Mouse (Mus musculus): Measurements from ENCODE around the gene Frmpd2. TPM values are rescaled to one million over a fixed set of nuclear protein-coding genes. Genes with fewer than 3 reads are reported as not detected.
A peak's percentile ranks its signal among the peaks of the same experiment; 100 is the strongest.
"Not testable (repeated sequence)": the region's sequence is repeated elsewhere in the genome, so short reads cannot be mapped to it uniquely, and the experiment has no call there.

The Frmpd2 gene
- not detected for polyA plus RNA-seq (2017; shearing (Covaris generic))

DNA sequence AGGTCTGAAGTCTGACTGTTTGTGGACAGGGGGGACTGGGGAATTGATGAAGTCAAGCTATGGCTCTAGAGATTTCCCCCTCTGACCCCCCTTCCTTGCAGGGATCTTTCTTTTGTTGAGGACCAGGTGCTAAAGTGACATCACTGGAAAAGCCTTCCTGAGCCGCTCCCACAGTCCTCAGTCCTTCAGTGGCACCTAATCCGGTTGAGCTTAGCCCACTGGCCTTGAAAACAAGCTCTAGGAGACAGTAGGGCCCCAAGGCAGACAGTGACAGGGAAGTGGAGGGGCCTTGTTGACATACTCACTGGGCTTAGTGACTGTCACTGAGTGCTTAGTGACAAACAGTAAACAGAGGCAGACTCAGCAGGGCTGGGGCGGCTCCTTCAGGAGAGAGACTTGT is at the start of gene Frmpd2:
TSS of gene Frmpd2 (plus strand) at position 366 of the 400 bp plus-strand sequence.
- no peak for ATAC-seq

DNA sequence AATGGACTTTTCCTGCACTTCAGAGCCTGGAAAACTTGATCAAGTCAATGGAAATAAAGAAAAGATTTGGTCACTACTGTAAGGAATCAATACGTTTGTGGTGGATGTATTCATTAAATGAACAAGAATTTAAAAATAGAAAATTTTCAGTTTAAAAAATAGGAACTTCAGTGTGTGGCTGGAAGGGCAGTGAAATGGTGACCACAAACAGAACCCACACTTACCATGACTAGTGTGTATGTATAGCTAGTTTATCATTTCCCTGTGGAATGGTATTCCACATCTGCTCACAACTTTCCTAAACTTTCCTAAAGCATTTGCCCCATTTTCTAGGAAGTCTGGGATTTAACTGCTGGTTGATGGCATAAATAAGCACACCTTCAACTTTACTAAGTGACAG is 48.5 kb upstream of the Frmpd2 start:
- no peak for ATAC-seq

DNA sequence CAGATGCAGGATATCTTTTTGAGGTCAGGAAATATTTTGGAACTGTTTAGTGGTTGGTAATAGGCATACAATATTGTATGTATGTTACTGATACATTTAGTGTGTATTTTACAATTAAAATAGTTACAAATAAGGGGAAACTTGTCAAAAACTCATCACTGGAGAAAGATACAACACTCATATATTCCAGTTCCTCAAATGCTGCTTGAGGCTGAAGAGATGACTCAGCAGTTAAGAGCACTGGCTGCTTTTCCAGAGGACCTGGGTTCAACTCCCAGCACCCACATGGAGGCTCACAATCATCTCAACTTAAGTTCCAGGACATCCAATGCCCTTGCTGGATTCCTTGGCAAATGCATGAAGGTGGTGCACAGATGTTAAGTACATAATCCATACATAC is 47.4 kb upstream of the Frmpd2 start:
- ATAC-seq, result no peak

- ATAC-seq, result not testable (repeated sequence)
These were observed 39.0 kb upstream of the Frmpd2 start for GRCm38 (mm10) chr14:33432485-33432884.

- ATAC-seq, result no peak
These were observed 27.7 kb upstream of the Frmpd2 start for GRCm38 (mm10) chr14:33443780-33444179.

GRCm38 (mm10) chr14:33445962-33446361 is 25.5 kb upstream of the Frmpd2 start:
- no peak for ATAC-seq

GRCm38 (mm10) chr14:33446561-33447023 is 24.9 kb upstream of the Frmpd2 start:
- peak; percentile 11 for ATAC-seq

DNA sequence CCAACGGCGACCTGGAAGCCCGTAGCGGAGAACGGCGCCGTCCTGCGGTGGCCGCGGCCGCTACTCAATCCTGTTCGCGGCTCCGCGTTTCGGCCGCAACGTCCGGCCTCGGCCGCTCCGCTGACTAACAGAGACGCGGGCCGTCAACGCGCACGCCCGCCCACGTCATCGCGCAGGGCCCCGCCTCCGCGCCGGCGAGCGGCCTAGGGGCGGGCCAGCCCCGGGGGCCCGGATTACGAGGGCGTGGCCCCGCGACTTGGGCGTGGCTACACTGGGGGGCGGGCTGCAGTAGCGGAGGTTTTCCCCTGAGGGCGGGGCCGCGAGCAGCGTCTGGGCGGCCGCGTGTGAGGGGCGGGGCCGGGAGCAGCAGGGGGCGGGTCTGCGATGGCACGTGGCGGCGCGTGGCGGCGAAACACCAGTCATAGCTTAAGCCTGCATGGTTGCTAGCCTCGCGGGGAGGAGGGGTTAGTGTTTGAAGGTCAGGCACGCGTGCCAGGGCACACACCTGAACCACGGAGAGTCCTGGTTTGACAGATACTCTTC is 24.4 kb upstream of the Frmpd2 start, which contains the start of gene Mapk8:
TSS of gene Mapk8 (minus strand) at position 132 of the 543 bp plus-strand sequence.
- peak; percentile 89 for ATAC-seq

DNA sequence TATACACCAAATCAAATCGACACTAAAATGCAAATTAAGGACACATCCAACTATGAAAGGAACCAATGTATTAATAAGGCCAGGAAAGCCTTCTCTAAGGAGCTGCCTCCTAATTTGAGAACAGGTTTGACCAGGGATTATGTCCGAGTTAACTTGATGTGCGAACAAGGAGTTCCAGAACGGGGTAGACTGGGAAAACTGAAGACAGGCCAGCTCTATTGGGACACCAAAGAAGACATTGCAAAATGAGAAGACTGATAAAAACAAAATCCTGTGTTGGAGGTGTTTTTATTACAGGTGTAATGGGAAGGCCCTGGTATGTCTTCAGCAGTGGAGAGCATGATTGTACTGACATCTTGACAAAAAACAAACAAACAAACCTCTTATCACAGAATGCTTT is 23.2 kb upstream of the Frmpd2 start:
- ATAC-seq, result no peak

- ATAC-seq, result no peak
These were observed 22.1 kb upstream of the Frmpd2 start for GRCm38 (mm10) chr14:33449296-33449840.

DNA sequence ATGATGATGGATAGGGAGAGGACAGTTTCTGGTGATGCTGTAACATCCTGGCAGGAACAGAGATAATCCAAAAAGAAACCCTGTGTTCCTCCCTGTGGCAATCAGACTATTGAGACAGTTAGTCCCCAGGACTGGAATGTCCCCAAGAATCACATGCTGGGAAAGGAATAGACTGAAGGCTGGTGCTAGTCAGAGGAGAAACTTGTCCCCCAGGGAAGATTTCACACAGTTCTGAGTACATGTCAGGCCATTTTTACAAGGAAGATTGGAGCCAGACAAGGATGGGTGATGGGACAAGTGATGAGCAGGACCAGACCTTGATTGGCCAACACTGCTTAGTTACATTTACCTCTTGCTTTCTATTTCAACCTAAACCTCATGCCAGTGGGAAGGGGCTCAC is 21.2 kb upstream of the Frmpd2 start:
- ATAC-seq, result no peak

- no peak for ATAC-seq
These were observed 7.8 kb upstream of the Frmpd2 start for GRCm38 (mm10) chr14:33463658-33464057.

GRCm38 (mm10) chr14:33467766-33468165 is 3.7 kb upstream of the Frmpd2 start:
- no peak for ATAC-seq

DNA sequence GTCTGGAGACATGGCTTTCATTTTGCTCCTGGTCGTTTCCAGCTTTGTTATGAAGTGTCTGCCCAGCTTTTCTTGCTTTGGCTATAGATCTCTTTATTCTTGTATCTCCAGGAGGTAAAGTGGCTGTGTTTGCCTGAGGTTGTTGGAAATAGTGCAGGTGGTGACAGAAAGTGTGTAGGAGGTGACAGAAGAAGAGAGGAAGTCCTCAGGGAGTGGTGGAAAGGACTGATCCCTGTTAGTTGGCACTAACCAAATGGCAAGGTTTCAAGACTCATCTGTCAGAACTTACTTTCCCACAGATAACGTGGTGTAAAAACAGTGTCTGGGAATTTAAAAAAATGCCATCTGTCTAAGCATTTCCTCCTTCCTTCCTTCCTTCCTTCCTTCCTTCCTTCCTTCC is 3.0 kb downstream of the Frmpd2 start:
- no peak for ATAC-seq

- no peak for ATAC-seq
These were observed 4.7 kb downstream of the Frmpd2 start for GRCm38 (mm10) chr14:33476094-33476760.

GRCm38 (mm10) chr14:33481991-33482390 is 10.5 kb downstream of the Frmpd2 start:
- ATAC-seq, result no peak

- no peak for ATAC-seq
These were observed 16.5 kb downstream of the Frmpd2 start for GRCm38 (mm10) chr14:33487805-33488550.

- no peak for ATAC-seq
These were observed 23.7 kb downstream of the Frmpd2 start for GRCm38 (mm10) chr14:33495226-33495625.

DNA sequence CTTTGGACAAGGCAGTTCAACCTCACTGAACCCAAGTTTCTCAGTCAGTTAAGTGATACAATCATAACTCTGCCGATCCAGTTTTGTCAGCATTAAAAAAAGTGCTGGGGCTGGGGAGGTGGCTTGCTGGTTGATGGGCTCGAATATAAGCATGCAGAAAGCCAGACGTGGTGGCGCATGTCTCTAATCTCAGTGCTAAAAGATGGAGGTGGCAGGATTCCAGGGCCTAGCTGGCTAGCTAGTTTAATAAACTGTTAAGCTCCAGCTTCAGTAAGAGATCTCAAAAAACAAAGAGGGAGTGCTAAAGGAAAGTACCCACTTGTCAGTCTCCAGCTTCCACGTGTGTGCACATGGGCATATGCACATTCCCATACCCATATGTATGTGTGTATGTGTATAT is 25.9 kb downstream of the Frmpd2 start:
- ATAC-seq, result no peak

- no peak for ATAC-seq
These were observed 27.4 kb downstream of the Frmpd2 start for GRCm38 (mm10) chr14:33498849-33499248.

- no peak for ATAC-seq
These were observed 29.1 kb downstream of the Frmpd2 start for GRCm38 (mm10) chr14:33500631-33501030.

GRCm38 (mm10) chr14:33503311-33503710 is 31.8 kb downstream of the Frmpd2 start:
- ATAC-seq, result no peak

GRCm38 (mm10) chr14:33506696-33507095 is 35.2 kb downstream of the Frmpd2 start:
- no peak for ATAC-seq
